Mouse (Mus musculus) liver, postnatal 0 days (tissue): Measurements from ENCODE around the gene Olfr1367.

ENCODE experiments used
- CTCF ChIP-seq: sonication (generic); IDR thresholded peaks from 2 replicates; pipeline ENCODE4 v1.5.1; 2016; ENCODE audit warnings: antibody characterized with exemption, low read depth
- EP300 ChIP-seq: IDR thresholded peaks from 2 replicates; pipeline ENCODE4 v1.6.1; 2016; ENCODE audit warnings: antibody characterized with exemption, low read depth, mild to moderate bottlenecking

GRCm38 (mm10) chr13:21350593-21350992 lies 3.9 kb downstream of the Olfr1367 start:
- TF ChIP-seq CTCF = no peak
- no peak for TF ChIP-seq EP300
